Mouse (Mus musculus) heart, embryonic 15.5 days (tissue): Measurements from ENCODE around the gene Hist2h2aa1. TPM values are rescaled to one million over a fixed set of nuclear protein-coding genes. Genes with fewer than 3 reads are reported as not detected.
"Not testable (repeated sequence)": the region's sequence is repeated elsewhere in the genome, so short reads cannot be mapped to it uniquely, and the experiment has no call there.

Experiments used
- ATAC-seq: fragments of 200-750 bp; cut with Nextera tagmentation; replicated peaks from 2 replicates; pipeline ENCODE4 v1.8.0; 2017; ENCODE audit warnings: low read depth, moderate TSS enrichment; ENCODE audit not compliant: insufficient number of reproducible peaks, insufficient read depth, low FRiP score
- H3K27ac ChIP-seq: fragments of 300-500 bp; sonication (generic); 2 replicates; pipeline ENCODE4 v1.5.1; 2015; ENCODE audit warnings: mild to moderate bottlenecking, inconsistent platforms
- H3K27me3 ChIP-seq: fragments of 300-500 bp; sonication (generic); 2 replicates; pipeline ENCODE4 v1.6.1; 2015; ENCODE audit warnings: inconsistent platforms
- H3K36me3 ChIP-seq: fragments of 300-500 bp; sonication (generic); 2 replicates; pipeline ENCODE4 v1.6.1; 2015; ENCODE audit warnings: mild to moderate bottlenecking, inconsistent platforms
- H3K4me1 ChIP-seq: fragments of 300-500 bp; sonication (generic); replicated peaks from 2 replicates; pipeline ENCODE4 v1.6.1; 2015; ENCODE audit warnings: inconsistent platforms
- H3K4me2 ChIP-seq: fragments of 300-500 bp; sonication (generic); 2 replicates; pipeline ENCODE4 v1.6.1; 2015; ENCODE audit warnings: inconsistent platforms, mild to moderate bottlenecking, moderate library complexity
- H3K4me3 ChIP-seq: fragments of 300-500 bp; sonication (generic); 2 replicates; pipeline ENCODE4 v1.5.1; 2015; ENCODE audit warnings: mild to moderate bottlenecking, inconsistent platforms
- H3K9ac ChIP-seq: fragments of 300-500 bp; sonication (generic); 2 replicates; pipeline ENCODE4 v1.6.1; 2015; ENCODE audit warnings: mild to moderate bottlenecking, inconsistent platforms
- H3K9me3 ChIP-seq: fragments of 300-500 bp; sonication (generic); replicated peaks from 2 replicates; pipeline ENCODE4 v1.6.1; 2016; ENCODE audit warnings: inconsistent platforms
- WGBS: fragments of 180-500 bp; shearing (Covaris S2); methylation state at CpG from one replicate; pipeline ENCODE4 v1.1.7; 2015; ENCODE audit warnings: mixed read lengths; 5-methylcytosine and 5-hydroxymethylcytosine counted together
- polyA plus RNA-seq: library from polyadenylated mRNA; unstranded; fragments of >200 nt; fragmentation: Nextera tagmentation; extraction: Ambion mirVana; gene quantifications from 2 replicates; pipeline ENCODE4 v1.2.1, GENCODE M21; 2015

Hist2h2aa1 gene
- polyA plus RNA-seq, 1 experiment from 2014 or later = 15.1 TPM

- WGBS = 0% methylated on average over 10 of the region's 21 CpGs
- ATAC-seq = peak; percentile 1
- H3K36me3 ChIP-seq, H3K27me3 ChIP-seq, H3K9me3 ChIP-seq, H3K9ac ChIP-seq: not testable (repeated sequence)
- Histone ChIP-seq H3K27ac (peak overlapping the region; percentile 77), H3K4me2 (peak overlapping the region; percentile 43; the same call in 1 of the 2 replicates), H3K4me1 (peaks cover 35% of the 10 kb centered on the region), H3K4me3 (peak overlapping the region; percentile 41)
Measured at GRCm38 (mm10) chr3:96246018-96246417, 721 bp downstream of the Hist2h2aa1 start.

GRCm38 (mm10) chr3:96246427-96246856 lies 1.1 kb downstream of the Hist2h2aa1 start, which contains the start of gene Hist2h3c1:
Gene Hist2h3c1, plus strand, starts transcription at chr3:96246685.
- WGBS = 0% methylated on average over 9 of the region's 47 CpGs
- Histone ChIP-seq H3K4me2 (peak within 1 kb of the TSS; percentile 60), H3K9ac (peak within 1 kb of the TSS; percentile 50), H3K27ac (peak within 1 kb of the TSS; percentile 77), H3K4me3 (peak within 1 kb of the TSS; percentile 47), H3K4me1 (peaks cover 35% of the 10 kb centered on the region)
- H3K36me3 ChIP-seq, H3K27me3 ChIP-seq, H3K9me3 ChIP-seq: not testable (repeated sequence)
- peak; percentile 91 for ATAC-seq

GRCm38 (mm10) chr3:96247356-96248140 lies 2.3 kb downstream of the Hist2h2aa1 start:
- Histone ChIP-seq H3K27me3 (no peaks in the 10 kb centered on the region), H3K9me3 (no peaks in the 10 kb centered on the region), H3K36me3 (no peaks in the 10 kb centered on the region), H3K27ac (peak overlapping the region; percentile 27; the same call in 1 of the 2 replicates), H3K4me2 (peak overlapping the region; percentile 60), H3K4me1 (peaks cover 35% of the 10 kb centered on the region), H3K4me3 (peak overlapping the region; percentile 47), H3K9ac (peak overlapping the region; percentile 50)
- no peak for ATAC-seq
- WGBS = 9% methylated on average over 11 of the region's 11 CpGs

GRCm38 (mm10) chr3:96248141-96249033 lies 3.1 kb downstream of the Hist2h2aa1 start:
- H3K27me3 ChIP-seq = no peaks in the 10 kb centered on the region
- H3K36me3 ChIP-seq = no peaks in the 10 kb centered on the region
- H3K4me3 ChIP-seq = peak overlapping the region; percentile 47
- peak overlapping the region; percentile 18; the same call in 1 of the 2 replicates for H3K9ac ChIP-seq
- H3K4me2 ChIP-seq = peak overlapping the region; percentile 60
- peak overlapping the region; percentile 4 for H3K27ac ChIP-seq
- H3K4me1 ChIP-seq = peaks cover 32% of the 10 kb centered on the region
- H3K9me3 ChIP-seq = no peaks in the 10 kb centered on the region
- WGBS = 44% methylated on average over 6 of the region's 6 CpGs
- ATAC-seq = no peak

GRCm38 (mm10) chr3:96249034-96249345 lies 3.7 kb downstream of the Hist2h2aa1 start:
- Histone ChIP-seq H3K4me1 (peaks cover 26% of the 10 kb centered on the region), H3K9ac (peak overlapping the region; percentile 18; the same call in 1 of the 2 replicates), H3K4me2 (peak overlapping the region; percentile 60), H3K4me3 (0 out of 2 replicates have a peak overlapping the region, but pooled peaks have one; percentile 47), H3K36me3 (no peaks in the 10 kb centered on the region), H3K27ac (peak overlapping the region; percentile 4; the same call in 1 of the 2 replicates), H3K27me3 (no peaks in the 10 kb centered on the region), H3K9me3 (no peaks in the 10 kb centered on the region)
- 51% methylated on average over 4 of the region's 4 CpGs for WGBS
- ATAC-seq = no peak

GRCm38 (mm10) chr3:96250890-96251289 lies 5.6 kb downstream of the Hist2h2aa1 start:
- no peak for ATAC-seq
- 71% methylated on average over 3 of the region's 3 CpGs for WGBS

GRCm38 (mm10) chr3:96251787-96252186 lies 6.5 kb downstream of the Hist2h2aa1 start:
- Histone ChIP-seq H3K9me3 (no peaks in the 10 kb centered on the region), H3K4me1 (peaks cover 25% of the 10 kb centered on the region), H3K4me3 (no peak overlapping the region), H3K4me2 (no peak overlapping the region), H3K9ac (no peak overlapping the region), H3K27me3 (no peaks in the 10 kb centered on the region), H3K36me3 (no peaks in the 10 kb centered on the region), H3K27ac (no peak overlapping the region)
- 86% methylated on average over 3 of the region's 3 CpGs for WGBS
- ATAC-seq = no peak

More at GRCm38 (mm10) chr3:96250890-96251289, 5.6 kb downstream of the Hist2h2aa1 start:
- H3K9me3 ChIP-seq = no peaks in the 10 kb centered on the region
- no peak overlapping the region for H3K4me3 ChIP-seq
- no peak overlapping the region for H3K4me2 ChIP-seq
- no peaks in the 10 kb centered on the region for H3K36me3 ChIP-seq
- no peak overlapping the region for H3K27ac ChIP-seq
- H3K9ac ChIP-seq = no peak overlapping the region
- H3K4me1 ChIP-seq = peaks cover 22% of the 10 kb centered on the region
- H3K27me3 ChIP-seq = no peaks in the 10 kb centered on the region

- WGBS = 27% methylated on average over 10 of the region's 10 CpGs
Measured at GRCm38 (mm10) chr3:96254683-96255355, 9.5 kb downstream of the Hist2h2aa1 start.

GRCm38 (mm10) chr3:96255926-96256593 lies 10.8 kb downstream of the Hist2h2aa1 start:
- H3K4me1 ChIP-seq = 0 out of 2 replicates have a peak, but pooled peaks cover 5% of the 10 kb centered on the region
- H3K4me3 ChIP-seq = no peak overlapping the region
- no peak for ATAC-seq
- no peak overlapping the region for H3K27ac ChIP-seq
- no peak overlapping the region for H3K9ac ChIP-seq
- no peaks in the 10 kb centered on the region for H3K36me3 ChIP-seq
- no peak overlapping the region for H3K4me2 ChIP-seq
- WGBS = 71% methylated on average over 5 of the region's 5 CpGs
- no peaks in the 10 kb centered on the region for H3K9me3 ChIP-seq
- no peaks in the 10 kb centered on the region for H3K27me3 ChIP-seq

More at GRCm38 (mm10) chr3:96254683-96255355, 9.5 kb downstream of the Hist2h2aa1 start:
- Histone ChIP-seq H3K27me3 (no peaks in the 10 kb centered on the region), H3K27ac (no peak overlapping the region), H3K4me3 (no peak overlapping the region), H3K9me3 (no peaks in the 10 kb centered on the region), H3K36me3 (no peaks in the 10 kb centered on the region), H3K4me2 (no peak overlapping the region), H3K4me1 (0 out of 2 replicates have a peak, but pooled peaks cover 8% of the 10 kb centered on the region), H3K9ac (no peak overlapping the region)
- ATAC-seq = no peak

GRCm38 (mm10) chr3:96257190-96257589 lies 11.9 kb downstream of the Hist2h2aa1 start:
- Histone ChIP-seq H3K4me1 (peaks cover 11% of the 10 kb centered on the region), H3K27ac (no peak overlapping the region), H3K27me3 (no peaks in the 10 kb centered on the region), H3K9ac (no peak overlapping the region), H3K36me3 (no peaks in the 10 kb centered on the region), H3K4me2 (no peak overlapping the region), H3K9me3 (no peaks in the 10 kb centered on the region), H3K4me3 (no peak overlapping the region)
- 68% methylated on average over 3 of the region's 3 CpGs for WGBS
- ATAC-seq = no peak
